Mouse (Mus musculus) forebrain, embryonic 15.5 days (tissue): ENCODE results near the gene Lrp4. TPM values are rescaled to one million over a fixed set of nuclear protein-coding genes. Genes with fewer than 3 reads are reported as not detected.

Experiments
- ATAC-seq: fragments of 200-750 bp; cut with Nextera tagmentation; replicated peaks from 2 replicates; pipeline ENCODE4 v1.8.0; 2017; ENCODE audit warnings: mild to moderate bottlenecking, moderate TSS enrichment, moderate library complexity
- H3K27ac ChIP-seq: fragments of 300-500 bp; sonication (generic); replicated peaks from 2 replicates; pipeline ENCODE4 v1.5.1; 2015; ENCODE audit warnings: mild to moderate bottlenecking, inconsistent platforms
- H3K27me3 ChIP-seq: fragments of 300-500 bp; sonication (generic); 2 replicates; pipeline ENCODE4 v1.6.1; 2015; ENCODE audit warnings: inconsistent platforms
- H3K36me3 ChIP-seq: fragments of 300-500 bp; sonication (generic); 2 replicates; pipeline ENCODE4 v1.6.1; 2015; ENCODE audit warnings: mild to moderate bottlenecking, inconsistent platforms
- H3K4me1 ChIP-seq: fragments of 300-500 bp; sonication (generic); 2 replicates; pipeline ENCODE4 v1.6.1; 2015; ENCODE audit warnings: inconsistent platforms
- H3K4me2 ChIP-seq: fragments of 300-500 bp; sonication (generic); replicated peaks from 2 replicates; pipeline ENCODE4 v1.6.1; 2015; ENCODE audit warnings: mild to moderate bottlenecking, inconsistent platforms
- H3K4me3 ChIP-seq: fragments of 300-500 bp; sonication (generic); 2 replicates; pipeline ENCODE4 v1.5.1; 2015; ENCODE audit warnings: mild to moderate bottlenecking, inconsistent platforms
- H3K9ac ChIP-seq: fragments of 300-500 bp; sonication (generic); replicated peaks from 2 replicates; pipeline ENCODE4 v1.6.1; 2015; ENCODE audit warnings: mild to moderate bottlenecking, inconsistent platforms
- H3K9me3 ChIP-seq: fragments of 300-500 bp; sonication (generic); 2 replicates; pipeline ENCODE4 v1.6.1; 2016; ENCODE audit warnings: inconsistent platforms
- WGBS: fragments of 180-500 bp; shearing (Covaris S2); methylation state at CpG from one replicate; pipeline ENCODE4 v1.1.7; 2015; ENCODE audit warnings: mixed read lengths; 5-methylcytosine and 5-hydroxymethylcytosine counted together
- polyA plus RNA-seq: library from polyadenylated mRNA; unstranded; fragments of >200 nt; fragmentation: Nextera tagmentation; extraction: Ambion mirVana; gene quantifications from 2 replicates; pipeline ENCODE4 v1.2.1, GENCODE M21; 2015

The Lrp4 gene
- polyA plus RNA-seq: 6.0 and 6.8 TPM in 2 replicates

DNA sequence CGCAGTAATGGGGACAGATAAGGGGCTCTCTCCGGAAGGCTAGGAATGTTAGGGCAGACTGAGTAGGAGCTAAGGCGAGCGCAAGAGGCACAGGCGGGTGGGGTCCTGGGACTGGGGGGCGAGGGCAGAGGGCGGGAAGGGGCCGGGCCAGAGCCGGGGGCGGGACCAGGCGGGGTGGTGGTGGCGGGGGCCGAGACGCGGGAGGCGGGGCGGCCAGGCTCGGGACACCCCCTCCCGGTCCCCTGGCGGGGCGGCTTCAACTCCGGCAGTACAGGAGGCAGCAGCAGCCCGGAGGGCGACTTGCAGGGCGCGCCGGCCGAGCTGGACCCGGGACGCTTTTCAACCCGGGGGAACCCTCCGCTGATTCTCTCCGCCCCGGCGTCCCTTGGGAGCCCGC, at the start of gene Lrp4:
Gene Lrp4, plus strand, starts transcription at position 253 of the 397 bp plus-strand sequence.
- peak; percentile 75 for ATAC-seq
- Histone ChIP-seq H3K27ac (peak within 1 kb of the TSS; percentile 79), H3K9ac (peak within 1 kb of the TSS; percentile 66), H3K4me3 (peak within 1 kb of the TSS; percentile 67), H3K4me2 (peak within 1 kb of the TSS; percentile 95), H3K36me3 (no peaks in the 10 kb centered on the region), H3K27me3 (no peaks in the 10 kb centered on the region), H3K9me3 (no peaks in the 10 kb centered on the region), H3K4me1 (peaks cover 36% of the 10 kb centered on the region)
- WGBS: under 1% methylated on average over 31 of the region's 36 CpGs

DNA sequence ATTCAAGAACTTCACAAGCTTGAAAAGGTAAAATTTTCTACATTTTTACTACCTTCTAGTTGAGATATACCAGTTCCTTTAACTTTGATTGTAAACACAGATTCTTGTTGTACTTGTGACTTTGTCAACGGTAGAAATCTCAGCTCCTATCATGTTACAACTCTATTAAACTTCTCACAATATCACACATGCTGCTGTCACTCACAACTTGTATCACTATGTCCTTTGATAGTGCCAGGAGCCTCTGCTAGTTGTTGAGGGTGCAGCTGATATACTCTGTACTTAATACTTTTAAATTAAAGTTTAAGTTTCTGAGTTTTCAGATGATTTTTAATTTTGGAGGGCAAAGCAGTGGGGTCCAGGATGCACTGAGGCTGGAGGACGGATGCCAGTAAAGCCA, 49.3 kb upstream of the Lrp4 start:
- no peak overlapping the region for H3K4me3 ChIP-seq
- no peak overlapping the region for H3K27ac ChIP-seq
- H3K27me3 ChIP-seq: no peaks in the 10 kb centered on the region
- ATAC-seq: no peak
- no peak overlapping the region for H3K4me2 ChIP-seq
- no peak overlapping the region for H3K9ac ChIP-seq
- no peaks in the 10 kb centered on the region for H3K9me3 ChIP-seq
- H3K36me3 ChIP-seq: no peaks in the 10 kb centered on the region
- no peaks in the 10 kb centered on the region for H3K4me1 ChIP-seq
- WGBS: 92% methylated on average over 2 of the region's 2 CpGs

DNA sequence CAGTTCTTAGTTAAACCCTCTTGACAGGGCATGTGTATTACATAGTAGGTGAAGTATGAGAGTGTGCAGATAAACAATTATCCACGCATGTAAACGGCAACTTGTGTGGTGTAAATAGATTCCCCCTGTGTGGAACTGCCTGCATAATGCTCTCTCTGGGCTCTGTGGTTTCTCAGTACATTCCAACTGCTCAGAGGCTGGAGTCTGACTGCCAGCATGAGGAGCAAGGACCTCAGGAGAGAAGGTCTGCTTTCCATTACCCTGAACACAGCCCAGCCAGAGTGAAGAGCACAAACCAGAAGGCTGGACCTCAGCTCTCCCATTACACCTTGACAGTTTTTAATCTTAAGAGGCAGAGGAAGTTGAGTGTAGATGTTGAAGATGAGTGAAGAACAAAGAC, 45.8 kb upstream of the Lrp4 start:
- H3K27ac ChIP-seq: no peak overlapping the region
- ATAC-seq: no peak
- WGBS: 72% methylated on average over 2 of the region's 2 CpGs
- H3K9ac ChIP-seq: no peak overlapping the region
- H3K9me3 ChIP-seq: no peaks in the 10 kb centered on the region
- no peaks in the 10 kb centered on the region for H3K27me3 ChIP-seq
- H3K4me1 ChIP-seq: no peaks in the 10 kb centered on the region
- H3K4me3 ChIP-seq: no peak overlapping the region
- H3K4me2 ChIP-seq: no peak overlapping the region
- H3K36me3 ChIP-seq: no peaks in the 10 kb centered on the region

DNA sequence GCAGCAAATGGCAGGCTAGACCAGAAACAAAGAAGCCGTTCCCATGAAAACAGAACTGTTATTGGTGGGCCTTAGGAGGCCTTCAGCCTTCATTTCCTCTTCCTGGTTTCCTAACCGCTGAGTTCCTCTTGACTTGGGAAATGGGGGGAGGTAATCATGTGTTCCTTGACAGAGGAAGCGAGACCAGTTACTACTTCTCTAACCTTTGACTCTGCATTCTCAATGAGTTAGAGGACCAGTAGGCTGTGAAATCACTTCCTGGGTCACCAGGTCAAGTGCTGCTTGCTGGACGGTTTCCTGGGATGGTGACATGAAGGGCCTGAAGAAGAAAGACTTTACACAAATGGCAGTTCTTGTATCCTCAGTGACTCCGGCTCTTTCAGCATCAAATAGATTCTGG, 45.0 kb upstream of the Lrp4 start:
- no peak for ATAC-seq
- Histone ChIP-seq H3K4me1 (no peaks in the 10 kb centered on the region; the same call in 1 of the 2 replicates), H3K27ac (no peak overlapping the region), H3K27me3 (no peaks in the 10 kb centered on the region), H3K36me3 (no peaks in the 10 kb centered on the region), H3K4me2 (no peak overlapping the region), H3K4me3 (no peak overlapping the region), H3K9ac (no peak overlapping the region), H3K9me3 (no peaks in the 10 kb centered on the region)
- 81% methylated on average over 5 of the region's 5 CpGs for WGBS

DNA sequence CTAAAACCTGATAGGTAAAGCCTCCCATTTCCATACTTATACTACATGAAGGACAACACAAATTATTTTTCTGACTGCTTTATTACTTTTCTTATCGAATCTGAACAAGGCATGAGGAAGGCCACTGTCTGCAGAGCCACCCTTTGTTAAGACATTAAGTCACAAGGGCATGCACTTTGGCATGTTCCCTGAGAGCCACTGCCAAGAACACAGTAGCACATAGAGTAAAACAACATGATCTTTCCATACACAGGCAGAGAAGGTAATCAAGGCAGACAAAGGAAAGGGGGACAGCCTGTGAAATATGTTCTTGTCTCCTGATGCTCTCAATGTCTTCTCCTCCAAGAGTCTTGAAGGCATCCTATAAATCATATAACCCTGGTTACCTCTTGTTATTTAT, 43.5 kb upstream of the Lrp4 start:
- Histone ChIP-seq H3K36me3 (no peaks in the 10 kb centered on the region), H3K9me3 (no peaks in the 10 kb centered on the region), H3K4me2 (no peak overlapping the region), H3K27me3 (no peaks in the 10 kb centered on the region), H3K27ac (no peak overlapping the region), H3K9ac (no peak overlapping the region), H3K4me1 (no peaks in the 10 kb centered on the region; the same call in 1 of the 2 replicates), H3K4me3 (no peak overlapping the region)
- 86% methylated on average over 1 of the region's 1 CpGs for WGBS
- no peak for ATAC-seq

DNA sequence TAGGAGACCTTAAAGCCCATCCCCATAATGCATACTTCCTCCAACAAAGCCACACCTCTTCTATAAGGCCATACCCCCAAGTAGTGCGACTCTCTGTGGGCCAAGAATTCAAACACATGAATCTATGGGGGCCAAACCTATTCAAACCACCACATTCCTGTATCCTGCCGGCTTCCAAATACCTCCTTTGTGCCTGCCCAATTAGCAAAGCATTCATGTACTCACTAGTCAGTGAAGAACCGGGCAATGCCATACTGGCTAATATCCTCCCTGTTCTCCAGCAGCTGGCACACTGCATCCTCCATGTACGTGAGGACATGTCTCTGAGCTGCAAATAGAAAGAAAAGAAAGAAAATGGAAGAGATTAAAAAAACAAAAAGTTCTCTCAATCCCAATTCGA, 35.7 kb upstream of the Lrp4 start:
- WGBS: 25% methylated on average over 5 of the region's 5 CpGs
- no peaks in the 10 kb centered on the region for H3K9me3 ChIP-seq
- peaks cover 22% of the 10 kb centered on the region for H3K36me3 ChIP-seq
- no peak overlapping the region for H3K9ac ChIP-seq
- H3K4me1 ChIP-seq: peaks cover 2% of the 10 kb centered on the region; the same call in 1 of the 2 replicates
- no peak for ATAC-seq
- no peak overlapping the region for H3K4me2 ChIP-seq
- no peak overlapping the region for H3K4me3 ChIP-seq
- H3K27ac ChIP-seq: no peak overlapping the region
- no peaks in the 10 kb centered on the region for H3K27me3 ChIP-seq

DNA sequence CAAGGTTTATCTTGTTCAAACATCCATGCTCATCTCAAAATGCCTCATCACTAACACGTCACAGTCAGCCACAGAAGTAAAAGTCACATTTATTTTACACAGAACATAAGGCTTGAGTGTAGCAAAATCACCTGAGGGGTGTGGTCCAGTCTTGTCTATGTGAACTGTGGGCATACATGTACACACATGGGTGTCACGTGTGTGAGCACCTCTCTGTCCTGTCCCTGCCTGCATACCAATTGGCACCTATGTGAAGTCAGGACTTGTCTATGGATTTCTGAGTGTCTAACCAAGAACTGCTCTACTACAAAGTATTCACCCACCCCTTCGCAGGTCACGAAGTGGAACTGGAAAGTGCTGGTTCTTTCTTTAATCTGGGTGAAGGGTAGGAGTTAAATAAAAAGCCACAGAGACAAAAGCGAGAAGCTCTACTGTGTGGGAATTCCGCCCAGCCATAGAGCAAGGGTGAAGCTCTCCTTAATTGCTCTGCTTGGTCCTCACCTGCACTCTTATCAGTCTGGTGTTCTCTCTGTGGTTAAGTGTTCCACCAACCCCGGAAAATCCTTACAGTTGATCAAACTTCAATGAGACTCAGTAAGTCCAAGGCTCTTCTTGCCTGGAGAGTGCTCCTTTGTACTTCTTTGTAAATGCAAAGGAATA, 33.1 kb upstream of the Lrp4 start:
- H3K36me3 ChIP-seq: peaks cover 22% of the 10 kb centered on the region
- peaks cover 4% of the 10 kb centered on the region; the same call in 1 of the 2 replicates for H3K4me1 ChIP-seq
- no peak overlapping the region for H3K4me2 ChIP-seq
- no peak overlapping the region for H3K27ac ChIP-seq
- ATAC-seq: no peak
- H3K9ac ChIP-seq: no peak overlapping the region
- 74% methylated on average over 7 of the region's 7 CpGs for WGBS
- H3K4me3 ChIP-seq: no peak overlapping the region
- H3K27me3 ChIP-seq: no peaks in the 10 kb centered on the region
- no peaks in the 10 kb centered on the region for H3K9me3 ChIP-seq

DNA sequence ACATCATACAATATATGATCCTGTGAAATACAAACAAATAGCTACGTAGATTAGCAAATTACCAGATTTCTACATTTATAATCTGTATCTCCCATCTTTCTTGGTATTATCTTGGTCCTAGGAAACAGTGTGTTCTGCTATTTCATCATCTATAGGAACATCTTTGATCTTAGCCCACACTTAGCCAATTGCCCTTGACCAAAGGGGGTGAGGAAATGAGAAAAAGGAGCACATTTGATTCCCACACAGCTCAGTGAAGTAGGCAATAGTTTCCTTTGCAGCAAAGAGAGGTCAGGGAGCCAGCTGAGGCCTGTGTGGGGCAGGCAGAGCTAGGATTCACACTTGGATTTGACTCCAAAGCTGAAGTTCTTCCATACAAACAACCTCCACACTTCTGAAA, 31.0 kb upstream of the Lrp4 start:
- H3K4me1 ChIP-seq: peaks cover 25% of the 10 kb centered on the region
- no peaks in the 10 kb centered on the region for H3K9me3 ChIP-seq
- no peak overlapping the region for H3K9ac ChIP-seq
- no peak overlapping the region for H3K4me2 ChIP-seq
- peaks cover 8% of the 10 kb centered on the region for H3K36me3 ChIP-seq
- no peak overlapping the region for H3K27ac ChIP-seq
- no peaks in the 10 kb centered on the region for H3K27me3 ChIP-seq
- 84% methylated on average over 1 of the region's 1 CpGs for WGBS
- no peak overlapping the region for H3K4me3 ChIP-seq
- no peak for ATAC-seq

DNA sequence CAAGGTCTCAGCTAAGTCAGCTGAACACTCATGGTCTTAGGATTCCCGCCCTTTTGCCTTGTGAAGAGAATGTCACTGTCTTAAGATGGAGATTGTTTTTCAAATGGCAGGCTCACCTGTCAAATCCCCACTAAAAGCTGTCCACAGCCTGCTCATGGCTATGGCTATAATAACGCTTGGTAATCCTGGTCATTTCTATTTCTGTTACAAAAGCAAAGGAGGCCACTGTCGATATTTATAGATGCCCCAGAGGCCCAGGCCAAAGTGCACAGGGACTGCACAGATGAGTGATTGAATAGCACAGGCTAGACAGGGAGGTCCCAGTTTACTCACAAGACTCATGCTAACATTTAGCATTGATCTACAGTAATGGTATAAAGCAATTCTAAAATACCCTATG, 28.2 kb upstream of the Lrp4 start:
- peak overlapping the region; percentile 72 for H3K27ac ChIP-seq
- 79% methylated on average over 3 of the region's 3 CpGs for WGBS
- H3K27me3 ChIP-seq: no peaks in the 10 kb centered on the region
- H3K9me3 ChIP-seq: no peaks in the 10 kb centered on the region
- no peaks in the 10 kb centered on the region for H3K36me3 ChIP-seq
- no peak overlapping the region for H3K9ac ChIP-seq
- peaks cover 27% of the 10 kb centered on the region for H3K4me1 ChIP-seq
- no peak for ATAC-seq
- H3K4me2 ChIP-seq: no peak overlapping the region
- H3K4me3 ChIP-seq: no peak overlapping the region

DNA sequence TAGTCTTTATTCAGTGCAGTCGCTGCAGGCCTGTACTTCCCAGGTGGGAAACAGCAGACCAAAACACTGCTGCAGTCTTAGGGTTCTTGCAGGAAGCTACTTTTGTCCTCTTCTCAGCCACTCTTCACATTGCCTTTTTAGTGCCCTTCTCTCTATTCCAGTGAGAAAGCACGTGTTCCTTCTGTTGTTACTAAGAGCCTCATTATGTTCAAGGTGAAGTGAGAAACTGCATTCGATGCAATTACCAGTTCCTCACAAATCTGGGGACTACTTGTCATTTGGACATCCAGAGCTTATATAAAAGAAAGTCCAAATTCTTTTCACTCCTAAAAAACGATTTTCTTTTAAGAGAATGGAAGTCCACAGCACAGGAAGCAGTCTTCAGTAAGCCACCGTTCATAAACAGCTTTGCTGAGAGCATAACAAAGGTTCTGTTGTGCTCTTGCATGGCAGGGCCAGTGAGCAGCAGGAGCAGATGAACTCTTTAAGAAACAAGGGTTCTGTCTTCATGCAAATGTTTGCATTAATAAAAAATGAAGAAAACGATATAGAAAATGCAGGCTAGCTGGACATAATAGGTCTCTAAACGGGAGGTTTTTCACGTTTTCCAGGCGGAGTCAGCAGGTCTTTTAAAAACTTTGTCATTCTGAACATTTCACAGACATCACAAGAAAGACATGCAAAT, 27.3 kb upstream of the Lrp4 start:
- H3K27me3 ChIP-seq: no peaks in the 10 kb centered on the region
- peak overlapping the region; percentile 13 for H3K4me2 ChIP-seq
- peaks cover 27% of the 10 kb centered on the region for H3K4me1 ChIP-seq
- ATAC-seq: peak; percentile 82
- no peak overlapping the region for H3K4me3 ChIP-seq
- WGBS: 2% methylated on average over 9 of the region's 9 CpGs
- no peaks in the 10 kb centered on the region for H3K36me3 ChIP-seq
- H3K9ac ChIP-seq: no peak overlapping the region
- H3K9me3 ChIP-seq: no peaks in the 10 kb centered on the region
- peak overlapping the region; percentile 72 for H3K27ac ChIP-seq

DNA sequence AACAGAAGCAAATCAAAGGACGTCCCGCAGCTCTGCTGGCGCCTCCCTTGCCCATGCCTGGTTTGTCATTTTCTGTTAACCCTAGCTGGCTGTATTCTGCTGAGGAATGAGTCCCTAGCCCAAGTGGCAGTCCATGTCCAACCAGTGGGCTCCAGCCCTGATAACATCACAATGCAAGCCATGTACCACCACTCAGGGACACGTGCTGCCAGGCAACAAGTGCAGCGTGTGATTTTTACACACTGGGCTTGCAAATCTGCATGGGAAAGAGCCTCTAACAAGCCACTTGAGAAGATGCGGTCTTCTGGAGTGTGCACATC, 26.8 kb upstream of the Lrp4 start:
- H3K4me2 ChIP-seq: peak overlapping the region; percentile 13
- no peaks in the 10 kb centered on the region for H3K36me3 ChIP-seq
- H3K27ac ChIP-seq: peak overlapping the region; percentile 72
- WGBS: 3% methylated on average over 6 of the region's 6 CpGs
- ATAC-seq: peak; percentile 88
- H3K4me1 ChIP-seq: peaks cover 27% of the 10 kb centered on the region
- H3K9me3 ChIP-seq: no peaks in the 10 kb centered on the region
- no peak overlapping the region for H3K4me3 ChIP-seq
- H3K9ac ChIP-seq: no peak overlapping the region
- no peaks in the 10 kb centered on the region for H3K27me3 ChIP-seq

DNA sequence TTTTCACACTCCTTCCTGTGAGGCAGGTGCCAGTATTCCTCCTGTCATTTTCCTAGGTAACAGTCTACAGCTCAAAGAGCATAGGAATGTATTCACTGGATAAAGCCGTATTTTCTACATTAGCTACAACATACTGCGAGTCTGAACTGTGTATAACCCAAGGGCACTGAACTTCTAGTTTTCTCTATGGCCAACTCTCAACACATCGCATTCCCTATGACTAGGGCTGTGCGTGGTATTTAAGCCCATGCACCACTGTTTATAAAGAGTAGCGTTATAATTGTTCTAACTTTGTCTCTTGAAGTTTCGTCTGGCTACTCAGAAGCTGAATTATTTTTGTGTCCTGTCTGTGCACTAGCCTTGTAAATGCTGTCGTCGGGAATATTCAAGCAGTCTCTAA, 20.6 kb upstream of the Lrp4 start:
- no peak overlapping the region for H3K4me2 ChIP-seq
- ATAC-seq: no peak
- H3K4me3 ChIP-seq: no peak overlapping the region
- H3K4me1 ChIP-seq: peaks cover 29% of the 10 kb centered on the region
- no peaks in the 10 kb centered on the region for H3K27me3 ChIP-seq
- H3K27ac ChIP-seq: peak overlapping the region; percentile 69; the same call in 1 of the 2 replicates
- no peak overlapping the region for H3K9ac ChIP-seq
- no peaks in the 10 kb centered on the region for H3K9me3 ChIP-seq
- no peaks in the 10 kb centered on the region for H3K36me3 ChIP-seq
- 22% methylated on average over 8 of the region's 8 CpGs for WGBS
